Mouse (Mus musculus) hematopoietic stem cell, adult 5-6 weeks (primary cell): ENCODE results near the gene Samd15. TPM values are rescaled to one million over a fixed set of nuclear protein-coding genes. Genes with fewer than 3 reads are reported as not detected.

ENCODE experiments used
- ATAC-seq, 2 experiments: fragments of 125-278 bp in 1 of 2; replicated peaks in 1 of 2; 2 replicates each; pipeline ENCODE4 v1.8.0; 2016 to 2017; ENCODE audit warnings: inconsistent platforms in 2 of 2, mild to moderate bottlenecking in 2 of 2, moderate number of reproducible peaks in 2 of 2, low read depth in 1 of 2, moderate TSS enrichment in 1 of 2; ENCODE audit not compliant: low FRiP score in 2 of 2, poor library complexity in 2 of 2, severe bottlenecking in 2 of 2, insufficient read depth in 1 of 2, low TSS enrichment in 1 of 2
- total RNA-seq: library from RNA; stranded (forward); fragments of 172-1452, 232-1000 nt; gene quantifications from 2 replicates; pipeline ENCODE4 v1.2.3, GENCODE M21; 2017

Gene Samd15
- total RNA-seq, 1 experiment from 2014 or later = 0.50 TPM

DNA sequence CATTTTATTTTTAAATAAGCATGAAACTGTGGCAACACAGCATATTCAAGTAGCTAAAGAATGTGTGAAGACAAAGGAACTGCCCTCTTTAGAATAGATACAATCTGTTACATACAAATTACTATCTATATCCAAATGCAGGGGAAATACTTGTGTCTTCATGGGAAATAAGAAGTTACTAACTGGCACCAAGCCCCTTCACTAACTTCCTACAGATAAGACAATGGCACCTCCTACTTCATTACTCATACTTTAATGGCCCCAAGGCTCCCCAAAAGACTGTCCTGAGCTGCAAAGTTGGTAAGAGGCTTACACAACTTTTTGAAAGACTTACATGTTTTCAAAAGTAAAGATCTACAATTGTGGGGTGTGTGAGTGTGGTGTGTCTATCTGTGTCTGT, 18.1 kb downstream of the Samd15 start:
- no peak for ATAC-seq

GRCm38 (mm10) chr12:87219362-87219761, 19.8 kb downstream of the Samd15 start:
- no peak for ATAC-seq

DNA sequence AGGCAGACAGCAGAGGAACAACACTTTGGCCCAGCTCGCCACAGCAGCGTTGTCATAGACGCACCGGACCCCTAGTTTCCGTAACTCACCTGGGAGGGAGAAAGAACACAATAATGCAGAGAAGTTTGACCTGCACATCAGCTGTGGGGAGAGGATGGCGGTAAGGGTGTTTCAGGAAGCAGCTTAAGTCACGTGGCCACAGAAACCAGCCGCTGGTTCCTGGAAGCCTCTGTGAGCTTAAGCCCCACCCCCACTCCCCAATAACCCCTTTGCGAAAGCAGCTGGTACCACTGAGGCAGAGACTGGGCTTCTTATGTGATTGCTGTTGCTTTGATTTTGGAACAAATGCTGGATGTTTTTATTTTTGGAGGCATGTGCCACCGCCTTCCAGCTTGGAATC, 25.4 kb downstream of the Samd15 start:
- peak in 1 of 2 experiments; percentile 32; a peak in 1 of 4 replicates for ATAC-seq

GRCm38 (mm10) chr12:87226801-87227200, 27.3 kb downstream of the Samd15 start:
- no peak for ATAC-seq

GRCm38 (mm10) chr12:87229633-87230032, 30.1 kb downstream of the Samd15 start:
- no peak for ATAC-seq

DNA sequence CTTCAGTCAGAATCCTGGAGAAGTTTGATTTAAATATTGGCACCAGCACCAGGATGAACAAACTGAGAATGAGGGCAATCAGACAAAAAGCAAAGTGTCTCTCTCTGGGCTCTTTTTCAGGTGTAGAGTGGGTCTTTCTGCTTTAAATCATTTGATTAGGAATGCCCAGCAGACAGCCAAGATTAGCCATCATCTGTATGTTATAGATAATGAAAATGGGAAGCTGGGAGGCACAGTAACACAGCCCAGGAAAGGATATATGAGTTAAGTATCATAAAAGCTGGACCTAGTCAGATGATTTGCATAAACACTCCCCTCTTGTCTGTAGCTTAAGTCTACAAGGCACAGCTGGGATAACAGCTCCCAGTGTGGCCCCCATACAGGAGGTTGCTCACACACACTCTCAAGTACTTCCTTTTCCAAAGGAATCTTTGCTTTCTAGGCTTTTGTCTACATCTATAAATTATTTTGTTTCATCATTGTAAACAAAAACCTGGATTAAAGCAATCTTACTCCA, 30.9 kb downstream of the Samd15 start:
- no peak for ATAC-seq

DNA sequence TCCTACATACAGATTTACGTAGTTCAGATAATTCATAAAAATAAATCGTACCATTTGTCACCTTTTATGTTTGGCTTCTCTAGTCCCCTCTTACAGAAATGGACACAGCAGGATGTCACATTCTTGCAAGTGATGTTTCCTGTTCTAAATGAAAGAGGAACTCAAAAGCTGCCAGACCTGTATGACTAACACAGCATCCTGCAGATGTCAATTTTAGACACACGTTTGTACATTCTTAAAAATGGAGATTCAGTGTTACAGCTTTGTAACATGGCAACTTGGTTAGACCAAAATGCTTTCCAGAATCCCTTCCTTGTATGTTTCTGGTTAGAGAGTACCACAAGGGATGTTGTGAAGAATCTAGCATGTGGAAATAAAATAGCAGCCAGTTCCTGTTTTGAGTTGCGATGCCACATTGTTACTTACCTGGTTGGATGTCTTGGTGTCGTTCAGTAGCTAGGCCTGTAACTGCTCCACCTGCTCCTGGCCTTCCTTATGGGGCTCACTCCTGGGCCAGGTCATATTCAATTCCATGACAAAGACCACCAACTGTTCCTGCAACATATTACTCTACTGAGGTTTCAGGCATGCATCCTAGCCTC, 37.5 kb downstream of the Samd15 start:
- peak; percentile 57 to 81 for ATAC-seq

GRCm38 (mm10) chr12:87238632-87239031, 39.1 kb downstream of the Samd15 start, which contains the start of gene Noxred1:
Gene Noxred1, minus strand, starts transcription at chr12:87238732.
- no peak for ATAC-seq

DNA sequence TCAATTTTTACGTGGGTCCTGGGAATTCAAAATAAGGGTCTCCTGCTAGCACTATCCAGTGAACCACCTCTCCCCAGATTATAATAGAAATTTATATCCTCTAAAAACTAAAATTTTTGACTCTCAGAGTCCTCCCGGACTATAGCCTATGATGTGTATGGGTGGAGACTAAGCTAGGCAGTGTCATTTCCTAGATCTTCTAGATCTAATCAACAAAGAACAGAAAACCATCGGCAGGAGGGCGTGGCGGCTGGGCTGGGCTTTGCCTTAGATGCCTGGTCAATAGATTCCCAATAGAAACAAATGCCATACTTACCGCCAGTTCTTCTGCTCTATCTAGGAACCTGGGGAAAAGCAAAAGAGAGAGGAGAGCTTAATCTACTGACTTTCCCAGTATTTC, 50.6 kb downstream of the Samd15 start:
- no peak for ATAC-seq

DNA sequence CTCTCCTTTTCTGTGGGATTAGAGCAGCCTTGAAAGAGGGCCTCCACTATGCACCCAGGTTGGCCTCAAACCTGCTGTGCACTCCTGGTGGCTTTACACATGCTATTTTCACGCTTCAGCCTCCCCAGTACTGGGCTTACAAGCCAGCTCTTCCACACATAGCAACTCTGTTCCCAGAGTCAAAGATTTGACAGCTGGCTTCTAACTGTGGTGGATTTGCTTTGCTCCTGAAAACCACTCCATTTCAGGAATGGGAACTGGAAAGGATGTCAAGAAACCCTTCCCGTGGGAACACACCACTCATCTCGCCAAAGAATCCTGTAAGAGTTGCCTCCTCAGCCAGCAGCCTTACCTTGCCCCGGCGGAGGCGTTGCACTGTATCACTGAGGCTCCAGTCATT, 54.4 kb downstream of the Samd15 start:
- no peak for ATAC-seq

DNA sequence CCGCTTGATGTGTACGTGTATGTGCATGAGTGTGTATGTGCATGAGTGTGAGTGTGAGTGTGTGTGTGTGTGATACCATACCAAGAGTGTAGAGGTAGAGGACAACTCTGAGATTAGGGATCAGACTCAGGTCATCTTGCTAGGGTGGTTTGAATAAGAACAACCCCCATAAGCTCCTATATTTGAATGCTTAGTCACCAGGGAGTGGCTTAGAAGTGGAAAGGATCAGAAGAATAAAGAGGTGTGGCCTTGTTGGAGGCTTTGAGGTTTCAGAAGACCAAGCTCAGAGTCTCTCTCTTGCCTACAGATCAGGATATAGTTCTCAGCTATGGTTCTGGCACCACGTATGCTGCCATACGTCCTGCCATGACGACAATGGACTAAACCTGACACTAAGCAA, 57.1 kb downstream of the Samd15 start:
- no peak for ATAC-seq

GRCm38 (mm10) chr12:87260562-87260961, 61.0 kb downstream of the Samd15 start:
- no peak for ATAC-seq

Other genes starting within 250 kb of the Samd15 start
- not detected in 2 replicates for gene Zdhhc22, start 209.3 kb upstream of the Samd15 start, total RNA-seq
- gene Tmem63c, start 178.4 kb upstream of the Samd15 start, total RNA-seq = not detected in 2 replicates
- 2.3 TPM in 1 of 2 replicates, not detected in the other for gene Ngb, start 97.2 kb upstream of the Samd15 start, total RNA-seq
- gene Gstz1, start 52.6 kb upstream of the Samd15 start, total RNA-seq = 29.0 TPM in 2 replicates
- gene Pomt2, start 51.8 kb upstream of the Samd15 start, total RNA-seq = 7.5 and 10.9 TPM in 2 replicates
- gene Tmed8, start 731 bp downstream of the Samd15 start, total RNA-seq = 11.7 and 12.4 TPM in 2 replicates
- 3.5 TPM in 1 of 2 replicates, not detected in the other for gene Noxred1, start 39.0 kb downstream of the Samd15 start, total RNA-seq
- gene Vipas39, start 66.5 kb downstream of the Samd15 start, total RNA-seq = 28.5 and 35.4 TPM in 2 replicates
- gene Ahsa1, start 66.8 kb downstream of the Samd15 start, total RNA-seq = 201 and 244 TPM in 2 replicates
- gene Ism2, start 100.0 kb downstream of the Samd15 start, total RNA-seq = 1.2 TPM in 1 of 2 replicates, not detected in the other
- gene Sptlc2, start 188.6 kb downstream of the Samd15 start, total RNA-seq = 76.4 and 77.0 TPM in 2 replicates
- 16.2 and 41.1 TPM in 2 replicates for gene Slirp, start 244.2 kb downstream of the Samd15 start, total RNA-seq
- 49.1 and 60.5 TPM in 2 replicates for gene Alkbh1, start 244.3 kb downstream of the Samd15 start, total RNA-seq